Mouse (Mus musculus) cerebellum, adult 8-10 months (tissue): ENCODE data around the gene Colca2.
A peak's percentile ranks its signal among the peaks of the same experiment; 100 is the strongest.

Source experiments
- DNase-seq: peaks from one replicate; pipeline ENCODE4 v3.0.0; 2022

Colca2 gene

GRCm38 (mm10) chr9:51278500-51279381, at the start of gene Colca2:
Gene Colca2, minus strand, starts transcription at chr9:51278569.
- DNase-seq: peak; percentile 10

GRCm38 (mm10) chr9:51327555-51327903, 49.2 kb upstream of the Colca2 start:
- no peak for DNase-seq

GRCm38 (mm10) chr9:51326619-51327554, 48.5 kb upstream of the Colca2 start:
- DNase-seq: no peak

- no peak for DNase-seq
These were observed 46.2 kb upstream of the Colca2 start for GRCm38 (mm10) chr9:51324406-51325065.

GRCm38 (mm10) chr9:51320096-51320495, 41.7 kb upstream of the Colca2 start:
- DNase-seq: no peak

GRCm38 (mm10) chr9:51318246-51318645, 39.9 kb upstream of the Colca2 start:
- no peak for DNase-seq

GRCm38 (mm10) chr9:51317322-51317721, 39.0 kb upstream of the Colca2 start:
- DNase-seq: no peak

GRCm38 (mm10) chr9:51315402-51316063, 37.2 kb upstream of the Colca2 start:
- no peak for DNase-seq

- DNase-seq: no peak
These were observed 34.4 kb upstream of the Colca2 start for GRCm38 (mm10) chr9:51312554-51313317.

- no peak for DNase-seq
These were observed 32.1 kb upstream of the Colca2 start for GRCm38 (mm10) chr9:51310515-51310914.

GRCm38 (mm10) chr9:51306351-51306750, 28.0 kb upstream of the Colca2 start:
- DNase-seq: no peak

GRCm38 (mm10) chr9:51305146-51305545, 26.8 kb upstream of the Colca2 start:
- DNase-seq: no peak

GRCm38 (mm10) chr9:51303980-51304379, 25.6 kb upstream of the Colca2 start:
- no peak for DNase-seq

GRCm38 (mm10) chr9:51293541-51293940, 15.2 kb upstream of the Colca2 start:
- no peak for DNase-seq

GRCm38 (mm10) chr9:51292674-51293073, 14.3 kb upstream of the Colca2 start:
- peak; percentile 74 for DNase-seq

GRCm38 (mm10) chr9:51290980-51291379, 12.6 kb upstream of the Colca2 start:
- DNase-seq: no peak

GRCm38 (mm10) chr9:51286079-51286478, 7.7 kb upstream of the Colca2 start:
- no peak for DNase-seq

GRCm38 (mm10) chr9:51277834-51278498, 403 bp downstream of the Colca2 start:
- DNase-seq: no peak

- DNase-seq: no peak
These were observed 3.7 kb downstream of the Colca2 start for GRCm38 (mm10) chr9:51274678-51275077.

- DNase-seq: no peak
These were observed 4.7 kb downstream of the Colca2 start for GRCm38 (mm10) chr9:51273581-51274154.

- DNase-seq: no peak
These were observed 6.3 kb downstream of the Colca2 start for GRCm38 (mm10) chr9:51272102-51272501.
